12 mouse cellular contexts compared by ENCODE assay signal in genomic region chr5:32153791-32154490, GRCm38 (mm10). TPM values are rescaled to one million over a fixed set of nuclear protein-coding genes. Genes with fewer than 3 reads are reported as not detected.
DNase-seq lines count a peak whose midpoint lies in the region; ATAC-seq and TF ChIP-seq lines count a peak whose summit lies in the region.
"Had no signal": no experiment of that assay in that cellular context is flagged by ENCODE, and none has a peak within 500 bp of the region (broad histone marks: within the 10 kb centered on the region; RNA-seq: fewer than 3 reads in every experiment).

No protein-coding gene starts in this region.

- peak; percentile 42 to 63 for DNase-seq in cerebellum, adult 2 months
- DNase-seq in cerebellum, adult 8-10 months: no peak
- peak; percentile 44 for DNase-seq in cerebellum, adult 9-11 months
- no peak for DNase-seq in hindbrain, embryonic 11.5 days (ENCODE audit: low spot score)
- no peak for DNase-seq in ovary, adult 18-20 months (ENCODE audit: low spot score)
- DNase-seq in urinary bladder, adult 18-20 months (ENCODE audit: low spot score in 2 of 2): no peak
- no peak for DNase-seq in yolk sac, embryonic 10.5 days (ENCODE audit: low spot score)
- DNase-seq: adrenal gland, adult 8-10 months; kidney, adult 9 months; lung, postnatal 10 days had no signal

- no peaks in the 10 kb centered on the region for H3K36me3 ChIP-seq in hindbrain, embryonic 11.5 days (ENCODE audit: control insufficient read depth, insufficient read depth, low read length)
- no peaks in the 10 kb centered on the region for H3K36me3 ChIP-seq in midbrain, embryonic 16.5 days (ENCODE audit: control insufficient read depth, insufficient read depth, low read length)

- 33% methylated on average over 17 of the region's 17 CpGs for WGBS in cerebellum, adult 2 months
- WGBS in hindbrain, embryonic 11.5 days: 69% methylated on average over 17 of the region's 17 CpGs
- 55% methylated on average over 17 of the region's 17 CpGs for WGBS in midbrain, embryonic 16.5 days

- H3K9ac ChIP-seq in hindbrain, embryonic 11.5 days (ENCODE audit: low read depth, low read length): peak overlapping the region; percentile 31; the same call in 1 of the 2 replicates
- no peak overlapping the region for H3K9ac ChIP-seq in midbrain, embryonic 16.5 days (ENCODE audit: low read depth, low read length)

- H3K4me3 ChIP-seq in cerebellum, adult 2 months (replicated peaks; ENCODE audit: insufficient read depth, low read depth, low read length): no peak overlapping the region
- H3K4me3 ChIP-seq in hindbrain, embryonic 11.5 days (ENCODE audit: low read depth, low read length): no peak overlapping the region; the same call in 1 of the 2 replicates
- H3K4me3 ChIP-seq in midbrain, embryonic 16.5 days (ENCODE audit: low read depth, low read length): peak overlapping the region; percentile 17; the same call in 1 of the 2 replicates
- H3K4me3 ChIP-seq: erythroblast, embryonic 14.5 days had no signal

- no peak for ATAC-seq in hindbrain, embryonic 11.5 days (ENCODE audit: low FRiP score)
- ATAC-seq in midbrain, embryonic 16.5 days: no peak

- H3K9me3 ChIP-seq in hindbrain, embryonic 11.5 days (ENCODE audit: control insufficient read depth, low read length): no peaks in the 10 kb centered on the region
- no peaks in the 10 kb centered on the region for H3K9me3 ChIP-seq in midbrain, embryonic 16.5 days (replicated peaks; ENCODE audit: control insufficient read depth, low read length, poor library complexity, severe bottlenecking)

- H3K4me1 ChIP-seq in cerebellum, adult 2 months (ENCODE audit: control insufficient read depth, insufficient read depth, low read length): 0 out of 2 replicates have a peak, but pooled peaks cover 4% of the 10 kb centered on the region
- peaks cover 10% of the 10 kb centered on the region for H3K4me1 ChIP-seq in hindbrain, embryonic 11.5 days (replicated peaks; ENCODE audit: control insufficient read depth, insufficient read depth, low read length)
- peaks cover 7% of the 10 kb centered on the region for H3K4me1 ChIP-seq in midbrain, embryonic 16.5 days (ENCODE audit: control insufficient read depth, insufficient read depth, low read length)

- no peaks in the 10 kb centered on the region for H3K27me3 ChIP-seq in cerebellum, adult 2 months (ENCODE audit: control insufficient read depth, insufficient read depth, low read length)
- no peaks in the 10 kb centered on the region for H3K27me3 ChIP-seq in hindbrain, embryonic 11.5 days (ENCODE audit: control insufficient read depth, insufficient read depth, low read length)
- H3K27me3 ChIP-seq in midbrain, embryonic 16.5 days (ENCODE audit: control insufficient read depth, insufficient read depth, low read depth, low read length): no peaks in the 10 kb centered on the region; the same call in 1 of the 2 replicates

- TF ChIP-seq CTCF in cerebellum, adult 2 months (IDR thresholded peaks at IDR 0.05; ENCODE audit: borderline replicate concordance, insufficient read depth, low read depth, low read length): no peak

- no peak for TF ChIP-seq POLR2A in cerebellum, adult 2 months (IDR thresholded peaks at IDR 0.05; ENCODE audit: borderline replicate concordance, insufficient read depth, low read length)

- no peak overlapping the region for H3K27ac ChIP-seq in cerebellum, adult 2 months (ENCODE audit: insufficient read depth, low read length)
- H3K27ac ChIP-seq in hindbrain, embryonic 11.5 days (ENCODE audit: low read depth, low read length): no peak overlapping the region
- H3K27ac ChIP-seq in midbrain, embryonic 16.5 days (ENCODE audit: low read length): no peak overlapping the region

- peak overlapping the region; percentile 33 for H3K4me2 ChIP-seq in hindbrain, embryonic 11.5 days (replicated peaks; ENCODE audit: low read depth, low read length)
- H3K4me2 ChIP-seq in midbrain, embryonic 16.5 days (ENCODE audit: low read length): peak overlapping the region; percentile 51

RNA-seq across cellular contexts. Expression of gene Fosl2, which starts 18.3 kb away (rescaled TPM):
- polyA plus RNA-seq in cerebellum, adult 2 months (2012; rRNA removed): 2.8 and 3.5 TPM in 2 replicates
- polyA plus RNA-seq in hindbrain, embryonic 11.5 days (2014; fragmentation: Nextera tagmentation; extraction: Ambion mirVana): 0.67 and 1.1 TPM in 2 replicates
- 0.37 and 0.55 TPM in 2 replicates for polyA plus RNA-seq in midbrain, embryonic 16.5 days (2015; fragmentation: Nextera tagmentation; extraction: Ambion mirVana)

Comparison
In these comparisons a context has a peak if more than half of its experiments do, and no peak if none do; other contexts are left out.
1. DNase-seq: peak in cerebellum, adult 2 months (2 of 2) and cerebellum, adult 9-11 months (single experiment); none in cerebellum, adult 8-10 months (single experiment), hindbrain, embryonic 11.5 days (single experiment), ovary, adult 18-20 months (single experiment), urinary bladder, adult 18-20 months (0 of 2) and yolk sac, embryonic 10.5 days (single experiment).